Mouse (Mus musculus) kidney, postnatal 0 days (tissue): Measurements from ENCODE around the gene Pip4k2a. TPM values are rescaled to one million over a fixed set of nuclear protein-coding genes. Genes with fewer than 3 reads are reported as not detected.

Experiments
- ATAC-seq: fragments of 200-750 bp; cut with Nextera tagmentation; replicated peaks from 2 replicates; pipeline ENCODE4 v1.8.0; 2017; ENCODE audit warnings: low read depth, moderate number of reproducible peaks, moderate TSS enrichment, moderate library complexity; ENCODE audit not compliant: low FRiP score
- DNase-seq: peaks from one replicate; pipeline ENCODE4 v3.0.0-alpha.2; 2016; ENCODE audit warnings: low spot score
- H3K27ac ChIP-seq: fragments of 300-500 bp; sonication (generic); 2 replicates; pipeline ENCODE4 v1.5.1; 2014; ENCODE audit warnings: mild to moderate bottlenecking
- H3K27me3 ChIP-seq: fragments of 300-500 bp; sonication (generic); 2 replicates; pipeline ENCODE4 v1.6.1; 2014; ENCODE audit warnings: low read length, mixed read lengths; ENCODE audit not compliant: insufficient read depth
- H3K36me3 ChIP-seq: fragments of 300-500 bp; sonication (generic); 2 replicates; pipeline ENCODE4 v1.6.1; 2014; ENCODE audit warnings: low read length, mixed read lengths; ENCODE audit not compliant: insufficient read depth
- H3K4me1 ChIP-seq: fragments of 300-500 bp; sonication (generic); replicated peaks from 2 replicates; pipeline ENCODE4 v1.6.1; 2014; ENCODE audit warnings: antibody characterized with exemption, low read length, mixed read lengths; ENCODE audit not compliant: insufficient read depth
- H3K4me2 ChIP-seq: fragments of 300-500 bp; sonication (generic); 2 replicates; pipeline ENCODE4 v1.6.1; 2014; ENCODE audit warnings: mild to moderate bottlenecking, low read length, moderate library complexity, mixed read lengths
- H3K4me3 ChIP-seq: fragments of 300-500 bp; sonication (generic); replicated peaks from 2 replicates; pipeline ENCODE4 v1.5.1; 2014; ENCODE audit warnings: low read depth, low read length
- H3K9ac ChIP-seq: fragments of 300-500 bp; sonication (generic); 2 replicates; pipeline ENCODE4 v1.6.1; 2014; ENCODE audit warnings: low read depth, low read length
- H3K9me3 ChIP-seq: fragments of 300-500 bp; sonication (generic); replicated peaks from 2 replicates; pipeline ENCODE4 v1.6.1; 2016; ENCODE audit warnings: low read length, inconsistent platforms, mixed read lengths
- CTCF ChIP-seq: IDR thresholded peaks from 2 replicates; pipeline ENCODE4 v1.5.1; 2016; ENCODE audit warnings: antibody characterized with exemption, low read depth, mild to moderate bottlenecking, moderate library complexity
- WGBS: fragments of 180-500 bp; shearing (Covaris S2); extraction: QIAGEN DNeasy Blood & Tissue Kit; methylation state at CpG from one replicate; pipeline ENCODE4 v1.1.7; 2014; 5-methylcytosine and 5-hydroxymethylcytosine counted together
- polyA plus RNA-seq: library from polyadenylated mRNA; unstranded; fragments of >200 nt; fragmentation: Nextera tagmentation; extraction: Ambion mirVana; gene quantifications from 2 replicates; pipeline ENCODE4 v1.2.1, GENCODE M21; 2015

The Pip4k2a gene
- polyA plus RNA-seq, 1 experiment from 2014 or later = 8.7 TPM

DNA sequence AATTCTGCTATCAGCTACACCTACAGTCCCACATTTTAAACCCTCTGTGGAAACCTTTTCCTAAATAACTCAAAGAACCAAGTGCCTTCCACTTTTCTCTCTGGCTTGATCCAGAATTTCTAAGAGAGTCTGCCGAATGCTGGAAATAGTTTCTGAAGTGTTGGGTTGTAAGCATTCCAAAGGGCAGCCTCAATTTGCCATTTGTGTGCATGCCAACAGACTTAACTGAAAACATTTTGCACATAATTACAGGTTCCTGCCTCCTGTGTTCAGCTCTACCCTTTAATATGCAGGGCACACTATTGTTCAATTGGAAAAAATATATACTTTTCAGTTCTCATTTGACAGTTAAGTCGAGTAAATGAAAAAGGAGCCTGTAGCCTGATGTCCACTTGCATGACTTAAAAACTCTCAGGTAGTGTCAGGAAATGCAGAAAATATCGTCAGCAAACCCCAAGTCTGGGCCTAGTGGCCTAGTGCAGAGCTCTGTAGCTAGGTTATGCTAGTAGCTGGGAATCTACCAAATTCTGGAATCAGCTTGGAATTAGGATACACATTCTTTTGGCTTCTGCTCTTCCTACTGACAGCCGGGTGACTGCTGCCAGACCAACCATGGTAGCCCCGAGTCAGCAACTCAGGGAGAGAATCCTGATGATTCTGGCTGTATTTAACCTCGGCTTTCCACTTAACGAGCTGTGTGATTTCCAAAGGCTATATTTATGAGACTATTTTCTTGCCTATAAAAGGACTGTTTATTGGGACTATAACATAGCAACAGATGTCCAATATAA is 50.1 kb downstream of the Pip4k2a start:
- Histone ChIP-seq H3K36me3 (no peaks in the 10 kb centered on the region), H3K27ac (no peak overlapping the region), H3K9ac (no peak overlapping the region), H3K4me2 (no peak overlapping the region), H3K4me3 (no peak overlapping the region), H3K9me3 (no peaks in the 10 kb centered on the region), H3K27me3 (no peaks in the 10 kb centered on the region), H3K4me1 (peaks cover 18% of the 10 kb centered on the region)
- no peak for DNase-seq
- no peak for ATAC-seq
- WGBS = 49% methylated on average over 7 of the region's 7 CpGs
- TF ChIP-seq CTCF = no peak

DNA sequence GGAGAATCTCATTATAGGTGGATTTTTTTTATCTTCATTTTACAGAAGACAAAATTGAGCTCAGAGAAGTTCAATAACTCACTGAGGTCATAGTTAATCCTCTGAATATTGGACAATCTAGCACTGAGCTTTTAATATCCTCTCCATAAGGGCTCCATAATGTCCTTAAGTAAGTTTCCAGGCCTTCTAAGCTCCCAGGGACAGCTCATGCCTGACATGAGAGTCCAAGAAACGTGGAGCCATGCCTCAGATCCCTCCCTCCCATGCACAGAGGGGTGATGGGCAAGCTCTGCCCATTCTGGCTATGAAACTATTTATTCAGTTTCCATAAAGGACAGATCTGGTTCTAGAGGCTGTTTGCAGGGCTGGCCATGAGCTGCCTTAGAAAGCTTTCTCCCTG is 52.5 kb downstream of the Pip4k2a start:
- no peaks in the 10 kb centered on the region for H3K36me3 ChIP-seq
- H3K4me2 ChIP-seq = no peak overlapping the region
- no peaks in the 10 kb centered on the region for H3K27me3 ChIP-seq
- no peaks in the 10 kb centered on the region for H3K9me3 ChIP-seq
- no peak overlapping the region for H3K9ac ChIP-seq
- ATAC-seq (no peak), DNase-seq (no peak)
- H3K27ac ChIP-seq = no peak overlapping the region
- WGBS = 44% methylated on average over 1 of the region's 1 CpGs
- H3K4me1 ChIP-seq = peaks cover 16% of the 10 kb centered on the region
- TF ChIP-seq CTCF = no peak
- no peak overlapping the region for H3K4me3 ChIP-seq

DNA sequence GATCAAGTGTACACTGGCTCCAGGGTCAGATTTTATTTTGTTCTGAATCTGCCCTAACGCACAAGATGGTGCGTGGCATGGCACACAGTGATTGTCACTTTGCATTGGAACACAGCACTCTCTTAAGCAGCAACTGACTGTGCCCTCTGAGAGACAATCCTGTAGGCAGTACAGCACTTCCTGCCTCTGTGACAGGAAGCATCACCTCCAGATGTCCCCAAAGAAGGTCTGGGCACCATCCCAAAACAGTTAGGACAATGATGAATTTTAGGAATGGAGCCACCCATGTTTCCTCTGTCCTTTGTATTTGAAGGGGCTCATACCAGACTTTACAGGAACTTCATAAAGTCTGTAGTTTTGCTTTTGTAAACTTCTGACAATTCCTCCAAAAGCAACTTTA is 54.0 kb downstream of the Pip4k2a start:
- 76% methylated on average over 2 of the region's 2 CpGs for WGBS
- H3K9me3 ChIP-seq = no peaks in the 10 kb centered on the region
- ATAC-seq (no peak), DNase-seq (no peak)
- H3K36me3 ChIP-seq = no peaks in the 10 kb centered on the region
- peaks cover 20% of the 10 kb centered on the region for H3K4me1 ChIP-seq
- no peak overlapping the region for H3K4me3 ChIP-seq
- no peak for TF ChIP-seq CTCF
- no peaks in the 10 kb centered on the region for H3K27me3 ChIP-seq
- H3K4me2 ChIP-seq = no peak overlapping the region
- H3K9ac ChIP-seq = no peak overlapping the region
- H3K27ac ChIP-seq = 0 out of 2 replicates have a peak overlapping the region, but pooled peaks have one; percentile 14

DNA sequence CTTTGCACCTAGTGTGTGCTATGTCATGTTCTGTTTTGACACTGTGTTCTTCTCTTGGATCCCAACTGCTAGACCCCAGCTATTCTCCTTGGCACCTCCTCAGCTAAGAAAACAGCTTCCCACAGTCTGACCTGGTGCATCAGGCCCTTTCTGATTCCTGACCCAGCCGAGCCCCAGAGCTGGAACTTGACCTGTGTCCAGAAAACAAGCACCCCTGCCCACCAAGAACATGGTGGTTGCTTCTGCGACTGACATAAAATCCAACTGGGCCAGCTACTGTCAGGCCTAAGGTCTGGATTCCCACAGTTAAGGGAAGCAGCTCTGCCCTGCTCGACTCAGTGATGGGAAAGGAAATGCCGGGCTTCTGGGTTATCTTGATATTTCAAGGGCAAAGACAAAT is 54.6 kb downstream of the Pip4k2a start:
- H3K4me1 ChIP-seq = peaks cover 24% of the 10 kb centered on the region
- no peaks in the 10 kb centered on the region for H3K36me3 ChIP-seq
- H3K4me2 ChIP-seq = no peak overlapping the region
- H3K27me3 ChIP-seq = no peaks in the 10 kb centered on the region
- ATAC-seq (no peak), DNase-seq (no peak)
- peak overlapping the region; percentile 14; the same call in 1 of the 2 replicates for H3K27ac ChIP-seq
- no peaks in the 10 kb centered on the region for H3K9me3 ChIP-seq
- WGBS = 42% methylated on average over 4 of the region's 4 CpGs
- no peak for TF ChIP-seq CTCF
- H3K4me3 ChIP-seq = no peak overlapping the region
- H3K9ac ChIP-seq = no peak overlapping the region

DNA sequence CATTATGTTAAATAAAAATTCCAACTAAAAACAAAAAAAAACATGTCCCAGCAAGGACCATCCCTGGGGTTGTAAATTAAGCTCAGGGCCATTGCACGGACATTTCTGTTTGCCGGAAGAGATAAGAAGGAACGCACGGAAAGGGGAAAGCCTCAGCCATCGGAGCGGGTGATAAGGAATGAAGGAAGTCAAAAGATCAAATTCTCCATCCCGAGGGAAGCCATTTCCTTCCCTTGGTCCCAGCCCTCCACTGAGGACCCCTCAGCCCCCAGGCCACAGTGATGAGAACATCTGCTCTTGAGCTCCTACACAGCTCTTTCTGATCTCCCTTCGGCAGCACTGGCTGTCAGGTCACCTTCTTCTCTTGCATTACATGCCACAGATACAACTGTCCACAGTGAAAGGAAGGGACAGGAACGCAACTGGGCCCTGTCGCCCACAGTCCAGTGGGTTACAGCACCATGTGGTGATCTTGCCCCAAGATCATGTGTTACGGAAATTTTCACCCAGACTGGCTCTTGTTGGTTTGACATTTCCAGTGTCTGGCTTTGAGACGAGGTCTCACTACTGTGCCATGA is 57.1 kb downstream of the Pip4k2a start:
- no peak overlapping the region for H3K9ac ChIP-seq
- TF ChIP-seq CTCF = no peak
- no peaks in the 10 kb centered on the region for H3K27me3 ChIP-seq
- no peak overlapping the region for H3K4me3 ChIP-seq
- H3K4me2 ChIP-seq = no peak overlapping the region
- WGBS = 59% methylated on average over 12 of the region's 12 CpGs
- peaks cover 31% of the 10 kb centered on the region for H3K4me1 ChIP-seq
- ATAC-seq = no peak
- H3K36me3 ChIP-seq = no peaks in the 10 kb centered on the region
- H3K9me3 ChIP-seq = no peaks in the 10 kb centered on the region
- peak overlapping the region; percentile 42 for H3K27ac ChIP-seq
- peak; percentile 73 for DNase-seq

DNA sequence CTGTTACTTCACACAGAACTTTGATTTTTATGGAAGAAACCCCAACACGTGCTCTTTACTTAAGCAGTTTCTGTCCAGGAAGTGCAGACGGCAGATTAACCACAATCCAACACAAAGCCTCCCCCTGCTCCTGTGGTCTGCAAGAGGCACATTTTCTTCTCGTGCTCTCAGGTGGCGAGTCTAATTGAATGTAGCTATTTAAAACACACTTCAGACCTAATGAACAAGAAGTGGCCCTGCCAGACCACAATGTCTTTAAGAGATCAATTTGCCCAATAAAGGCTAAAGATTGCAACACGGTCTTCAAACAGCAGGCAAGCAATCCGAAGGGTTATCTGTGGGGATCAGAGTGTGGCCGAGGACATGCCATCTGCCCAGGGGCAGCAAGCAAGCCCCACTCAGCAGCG is 59.0 kb downstream of the Pip4k2a start:
- Histone ChIP-seq H3K27me3 (no peaks in the 10 kb centered on the region), H3K36me3 (no peaks in the 10 kb centered on the region), H3K4me2 (no peak overlapping the region), H3K27ac (peak overlapping the region; percentile 6; the same call in 1 of the 2 replicates), H3K4me3 (no peak overlapping the region), H3K9me3 (no peaks in the 10 kb centered on the region), H3K4me1 (peaks cover 30% of the 10 kb centered on the region), H3K9ac (no peak overlapping the region)
- DNase-seq = no peak
- 29% methylated on average over 8 of the region's 8 CpGs for WGBS
- no peak for TF ChIP-seq CTCF
- ATAC-seq = no peak
